Mouse (Mus musculus): ENCODE data around the gene Rpgrip1l. TPM values are rescaled to one million over a fixed set of nuclear protein-coding genes. Genes with fewer than 3 reads are reported as not detected.

Rpgrip1l gene
- polyA plus RNA-seq, 1 experiment from 2014 or later, result 16.5 TPM

DNA sequence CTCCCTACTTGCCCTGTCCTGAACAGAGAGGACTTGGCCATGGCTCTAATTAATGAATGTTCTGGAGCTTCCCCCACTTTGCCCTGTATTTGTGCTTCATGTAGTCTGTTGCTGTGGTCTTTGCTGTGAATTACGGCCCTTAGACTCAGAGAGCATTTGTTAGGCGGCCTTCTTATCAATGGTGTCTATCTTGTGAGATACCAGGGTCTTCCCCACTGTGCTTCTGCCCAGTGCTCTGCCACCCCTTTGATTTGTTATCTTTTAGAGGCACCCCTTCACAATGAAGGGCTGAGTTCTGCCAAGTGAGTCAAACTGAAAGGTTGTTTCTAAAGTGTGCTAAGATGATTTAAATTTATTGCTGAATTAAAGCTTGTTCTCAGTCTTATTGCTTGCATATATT is 105.4 kb downstream of the Rpgrip1l start:
- H3K4me1 ChIP-seq (ENCODE audit: control insufficient read depth, insufficient read depth, low read length), result no peaks in the 10 kb centered on the region
- ATAC-seq (replicated peaks; ENCODE audit: insufficient number of reproducible peaks, low FRiP score, low TSS enrichment, low read depth) (no peak), DNase-seq (ENCODE audit: low spot score) (no peak)
- H3K27ac ChIP-seq (replicated peaks; ENCODE audit: low read depth, low read length), result no peak overlapping the region
- H3K36me3 ChIP-seq (replicated peaks; ENCODE audit: control insufficient read depth, insufficient read depth, low read depth, low read length), result no peaks in the 10 kb centered on the region
- H3K4me2 ChIP-seq (ENCODE audit: low read depth, low read length), result no peak overlapping the region
- no peak overlapping the region for H3K4me3 ChIP-seq (ENCODE audit: low read depth, low read length)
- H3K9ac ChIP-seq (replicated peaks; ENCODE audit: low read length), result no peak overlapping the region
- H3K27me3 ChIP-seq (ENCODE audit: control insufficient read depth, insufficient read depth, low read length), result no peaks in the 10 kb centered on the region
- no peaks in the 10 kb centered on the region for H3K9me3 ChIP-seq (replicated peaks; ENCODE audit: control insufficient read depth, low read length)
- WGBS, result 78% methylated on average over 2 of the region's 2 CpGs

GRCm38 (mm10) chr8:91205897-91206296 is 107.2 kb downstream of the Rpgrip1l start:
- no peaks in the 10 kb centered on the region for H3K36me3 ChIP-seq (replicated peaks; ENCODE audit: control insufficient read depth, insufficient read depth, low read depth, low read length)
- DNase-seq (ENCODE audit: low spot score), result no peak
- 83% methylated on average over 6 of the region's 6 CpGs for WGBS

GRCm38 (mm10) chr8:91201184-91201583 is 111.9 kb downstream of the Rpgrip1l start:
- no peaks in the 10 kb centered on the region for H3K27me3 ChIP-seq (ENCODE audit: control insufficient read depth, insufficient read depth, low read length)
- no peaks in the 10 kb centered on the region for H3K4me1 ChIP-seq (ENCODE audit: control insufficient read depth, insufficient read depth, low read length)
- ATAC-seq (replicated peaks; ENCODE audit: insufficient number of reproducible peaks, low FRiP score, low TSS enrichment, low read depth) (no peak), DNase-seq (ENCODE audit: low spot score) (no peak)
- H3K36me3 ChIP-seq (replicated peaks; ENCODE audit: control insufficient read depth, insufficient read depth, low read depth, low read length), result no peaks in the 10 kb centered on the region
- no peak overlapping the region for H3K4me2 ChIP-seq (ENCODE audit: low read depth, low read length)
- H3K9ac ChIP-seq (replicated peaks; ENCODE audit: low read length), result no peak overlapping the region
- H3K9me3 ChIP-seq (replicated peaks; ENCODE audit: control insufficient read depth, low read length), result no peaks in the 10 kb centered on the region
- no peak overlapping the region for H3K27ac ChIP-seq (replicated peaks; ENCODE audit: low read depth, low read length)
- 63% methylated on average over 2 of the region's 2 CpGs for WGBS
- no peak overlapping the region for H3K4me3 ChIP-seq (ENCODE audit: low read depth, low read length)

More at GRCm38 (mm10) chr8:91205897-91206296, 107.2 kb downstream of the Rpgrip1l start:
- H3K4me1 ChIP-seq (ENCODE audit: control insufficient read depth, insufficient read depth, low read length), result no peaks in the 10 kb centered on the region
- no peak overlapping the region for H3K9ac ChIP-seq (replicated peaks; ENCODE audit: low read length)
- no peak for ATAC-seq (replicated peaks; ENCODE audit: insufficient number of reproducible peaks, low FRiP score, low TSS enrichment, low read depth)
- H3K27ac ChIP-seq (replicated peaks; ENCODE audit: low read depth, low read length), result no peak overlapping the region
- no peak overlapping the region for H3K4me2 ChIP-seq (ENCODE audit: low read depth, low read length)
- no peak overlapping the region for H3K4me3 ChIP-seq (ENCODE audit: low read depth, low read length)
- H3K9me3 ChIP-seq (replicated peaks; ENCODE audit: control insufficient read depth, low read length), result no peaks in the 10 kb centered on the region
- no peaks in the 10 kb centered on the region for H3K27me3 ChIP-seq (ENCODE audit: control insufficient read depth, insufficient read depth, low read length)

DNA sequence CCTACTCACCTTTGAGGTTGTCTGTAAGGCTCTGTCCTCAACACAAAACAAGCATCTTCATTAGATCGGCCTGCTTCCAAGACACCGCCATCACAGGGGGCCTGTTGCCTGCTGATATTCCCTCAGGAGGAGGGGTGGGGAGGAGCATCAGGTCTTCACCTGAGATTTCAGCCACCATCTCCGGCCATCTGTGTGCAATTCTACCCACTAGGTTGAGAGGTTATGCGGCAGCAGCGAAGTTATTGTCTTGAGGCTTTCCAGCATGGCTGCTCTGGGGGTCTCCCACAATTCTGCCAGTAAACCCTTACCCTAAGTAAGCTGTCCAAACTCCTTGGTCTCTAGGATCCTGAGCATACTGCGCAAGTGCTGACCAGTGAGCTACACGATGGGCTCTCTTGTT is 113.2 kb downstream of the Rpgrip1l start, which contains the start of gene Aktip:
TSS of gene Aktip (minus strand) at position 101 of the 400 bp plus-strand sequence.
- DNase-seq (ENCODE audit: low spot score) (no peak), ATAC-seq (replicated peaks; ENCODE audit: insufficient number of reproducible peaks, low FRiP score, low TSS enrichment, low read depth) (no peak)
- H3K9me3 ChIP-seq (replicated peaks; ENCODE audit: control insufficient read depth, low read length), result no peaks in the 10 kb centered on the region
- H3K4me1 ChIP-seq (ENCODE audit: control insufficient read depth, insufficient read depth, low read length), result no peaks in the 10 kb centered on the region
- H3K4me2 ChIP-seq (ENCODE audit: low read depth, low read length), result no peak within 1 kb of the TSS
- H3K27me3 ChIP-seq (ENCODE audit: control insufficient read depth, insufficient read depth, low read length), result no peaks in the 10 kb centered on the region
- WGBS, result 88% methylated on average over 7 of the region's 7 CpGs
- no peaks in the 10 kb centered on the region for H3K36me3 ChIP-seq (replicated peaks; ENCODE audit: control insufficient read depth, insufficient read depth, low read depth, low read length)
- no peak within 1 kb of the TSS for H3K4me3 ChIP-seq (ENCODE audit: low read depth, low read length)
- no peak within 1 kb of the TSS for H3K9ac ChIP-seq (replicated peaks; ENCODE audit: low read length)
- no peak within 1 kb of the TSS for H3K27ac ChIP-seq (replicated peaks; ENCODE audit: low read depth, low read length)

DNA sequence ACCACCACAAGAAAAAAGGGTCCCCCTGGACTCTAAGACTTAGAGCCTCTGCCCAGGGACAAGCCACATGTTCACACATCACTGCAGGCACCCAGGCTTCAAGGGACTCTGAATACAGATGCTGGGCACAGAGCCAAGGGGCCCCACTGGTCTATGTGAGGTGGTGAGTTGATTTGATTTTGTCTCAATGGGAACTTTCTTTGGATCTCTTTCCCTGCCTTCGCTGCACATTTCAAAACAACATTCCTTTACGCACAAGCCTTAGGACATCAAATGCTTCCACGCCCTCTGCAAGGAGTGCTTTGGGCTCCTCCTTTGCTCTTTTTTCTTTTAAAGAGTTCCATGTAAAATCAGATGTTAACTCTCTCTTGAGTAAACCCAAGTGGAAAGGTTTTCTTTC is 115.0 kb downstream of the Rpgrip1l start:
- 81% methylated on average over 3 of the region's 3 CpGs for WGBS

GRCm38 (mm10) chr8:91197233-91197632 is 115.8 kb downstream of the Rpgrip1l start:
- H3K9ac ChIP-seq (replicated peaks; ENCODE audit: low read length), result no peak overlapping the region
- 82% methylated on average over 5 of the region's 5 CpGs for whole genome bisulfite sequencing
- no peaks in the 10 kb centered on the region for H3K9me3 ChIP-seq (replicated peaks; ENCODE audit: control insufficient read depth, low read length)
- DNase-seq (ENCODE audit: low spot score) (no peak), ATAC-seq (replicated peaks; ENCODE audit: insufficient number of reproducible peaks, low FRiP score, low TSS enrichment, low read depth) (no peak)
- H3K4me1 ChIP-seq (ENCODE audit: control insufficient read depth, insufficient read depth, low read length), result no peaks in the 10 kb centered on the region
- H3K27me3 ChIP-seq (ENCODE audit: control insufficient read depth, insufficient read depth, low read length), result no peaks in the 10 kb centered on the region
- H3K4me3 ChIP-seq (ENCODE audit: low read depth, low read length), result no peak overlapping the region
- H3K4me2 ChIP-seq (ENCODE audit: low read depth, low read length), result no peak overlapping the region
- H3K27ac ChIP-seq (replicated peaks; ENCODE audit: low read depth, low read length), result no peak overlapping the region
- H3K36me3 ChIP-seq (replicated peaks; ENCODE audit: control insufficient read depth, insufficient read depth, low read depth, low read length), result no peaks in the 10 kb centered on the region

More for the DNA sequence above, 115.0 kb downstream of the Rpgrip1l start:
- Histone ChIP-seq H3K4me3 (ENCODE audit: low read depth, low read length) (no peak overlapping the region), H3K36me3 (replicated peaks; ENCODE audit: control insufficient read depth, insufficient read depth, low read depth, low read length) (no peaks in the 10 kb centered on the region), H3K4me1 (ENCODE audit: control insufficient read depth, insufficient read depth, low read length) (no peaks in the 10 kb centered on the region), H3K27ac (replicated peaks; ENCODE audit: low read depth, low read length) (no peak overlapping the region), H3K9me3 (replicated peaks; ENCODE audit: control insufficient read depth, low read length) (no peaks in the 10 kb centered on the region), H3K27me3 (ENCODE audit: control insufficient read depth, insufficient read depth, low read length) (no peaks in the 10 kb centered on the region), H3K9ac (replicated peaks; ENCODE audit: low read length) (no peak overlapping the region), H3K4me2 (ENCODE audit: low read depth, low read length) (no peak overlapping the region)
- ATAC-seq (replicated peaks; ENCODE audit: insufficient number of reproducible peaks, low FRiP score, low TSS enrichment, low read depth) (no peak), DNase-seq (ENCODE audit: low spot score) (no peak)

DNA sequence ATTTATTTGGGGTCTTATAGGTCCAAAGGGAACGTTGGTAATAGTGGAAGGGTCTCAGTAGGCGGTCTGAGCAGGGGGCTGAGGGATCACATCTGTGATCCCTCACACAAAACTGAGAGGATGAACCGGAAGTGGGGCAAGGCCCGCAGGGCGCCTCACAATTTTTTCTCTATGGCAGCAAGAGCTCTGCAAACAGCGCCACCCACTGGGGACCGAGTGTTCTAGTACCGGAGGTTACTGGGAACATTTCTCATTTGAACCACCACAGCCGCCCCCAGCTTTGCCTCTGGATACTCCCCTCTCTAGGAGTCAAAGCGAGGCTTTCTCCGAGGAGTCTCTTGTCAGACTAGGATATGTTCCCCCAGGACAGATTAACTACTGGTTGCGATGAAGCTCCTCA is 116.4 kb downstream of the Rpgrip1l start:
- DNase-seq (ENCODE audit: low spot score) (peak; percentile 9), ATAC-seq (replicated peaks; ENCODE audit: insufficient number of reproducible peaks, low FRiP score, low TSS enrichment, low read depth) (no peak)
- Histone ChIP-seq H3K27ac (replicated peaks; ENCODE audit: low read depth, low read length) (no peak overlapping the region), H3K27me3 (ENCODE audit: control insufficient read depth, insufficient read depth, low read length) (no peaks in the 10 kb centered on the region), H3K9me3 (replicated peaks; ENCODE audit: control insufficient read depth, low read length) (no peaks in the 10 kb centered on the region), H3K4me2 (ENCODE audit: low read depth, low read length) (no peak overlapping the region), H3K4me3 (ENCODE audit: low read depth, low read length) (no peak overlapping the region), H3K9ac (replicated peaks; ENCODE audit: low read length) (no peak overlapping the region), H3K4me1 (ENCODE audit: control insufficient read depth, insufficient read depth, low read length) (no peaks in the 10 kb centered on the region), H3K36me3 (replicated peaks; ENCODE audit: control insufficient read depth, insufficient read depth, low read depth, low read length) (no peaks in the 10 kb centered on the region)
- 80% methylated on average over 12 of the region's 12 CpGs for WGBS

GRCm38 (mm10) chr8:91194081-91194480 is 119.0 kb downstream of the Rpgrip1l start:
- H3K4me1 ChIP-seq (ENCODE audit: control insufficient read depth, insufficient read depth, low read length), result no peaks in the 10 kb centered on the region; the same call in 1 of the 2 replicates
- H3K27ac ChIP-seq (replicated peaks; ENCODE audit: low read depth, low read length), result no peak overlapping the region
- H3K27me3 ChIP-seq (ENCODE audit: control insufficient read depth, insufficient read depth, low read length), result no peaks in the 10 kb centered on the region
- 80% methylated on average over 2 of the region's 2 CpGs for WGBS
- no peak overlapping the region for H3K4me2 ChIP-seq (ENCODE audit: low read depth, low read length)
- no peak overlapping the region for H3K4me3 ChIP-seq (ENCODE audit: low read depth, low read length)
- no peaks in the 10 kb centered on the region for H3K9me3 ChIP-seq (replicated peaks; ENCODE audit: control insufficient read depth, low read length)
- no peak overlapping the region for H3K9ac ChIP-seq (replicated peaks; ENCODE audit: low read length)
- ATAC-seq (replicated peaks; ENCODE audit: insufficient number of reproducible peaks, low FRiP score, low TSS enrichment, low read depth) (no peak), DNase-seq (ENCODE audit: low spot score) (no peak)
- H3K36me3 ChIP-seq (replicated peaks; ENCODE audit: control insufficient read depth, insufficient read depth, low read depth, low read length), result no peaks in the 10 kb centered on the region

Measured in embryonic facial prominence, embryonic 11.5 days (tissue).